Mouse (Mus musculus) hindbrain, embryonic 15.5 days (tissue): Measurements from ENCODE around the gene Zmynd8. TPM values are rescaled to one million over a fixed set of nuclear protein-coding genes. Genes with fewer than 3 reads are reported as not detected.
A peak's percentile ranks its signal among the peaks of the same experiment; 100 is the strongest.
"Not testable (repeated sequence)": the region's sequence is repeated elsewhere in the genome, so short reads cannot be mapped to it uniquely, and the experiment has no call there.

ENCODE experiments used
- ATAC-seq: fragments of 200-750 bp; cut with Nextera tagmentation; 2 replicates; pipeline ENCODE4 v1.8.0; 2017; ENCODE audit warnings: low read depth, moderate number of reproducible peaks, moderate TSS enrichment; ENCODE audit not compliant: low FRiP score
- H3K27ac ChIP-seq: fragments of 300-500 bp; sonication (generic); replicated peaks from 2 replicates; pipeline ENCODE4 v1.5.1; 2015; ENCODE audit warnings: mild to moderate bottlenecking, inconsistent platforms
- H3K27me3 ChIP-seq: fragments of 300-500 bp; sonication (generic); 2 replicates; pipeline ENCODE4 v1.6.1; 2015; ENCODE audit warnings: control low read depth, inconsistent platforms
- H3K36me3 ChIP-seq: fragments of 300-500 bp; sonication (generic); 2 replicates; pipeline ENCODE4 v1.6.1; 2015; ENCODE audit warnings: control low read depth, inconsistent platforms
- H3K4me1 ChIP-seq: fragments of 300-500 bp; sonication (generic); replicated peaks from 2 replicates; pipeline ENCODE4 v1.6.1; 2015; ENCODE audit warnings: control low read depth, inconsistent platforms
- H3K4me2 ChIP-seq: fragments of 300-500 bp; sonication (generic); 2 replicates; pipeline ENCODE4 v1.6.1; 2015; ENCODE audit warnings: moderate library complexity, mild to moderate bottlenecking, inconsistent platforms
- H3K4me3 ChIP-seq: fragments of 300-500 bp; sonication (generic); 2 replicates; pipeline ENCODE4 v1.5.1; 2015; ENCODE audit warnings: mild to moderate bottlenecking, inconsistent platforms
- H3K9ac ChIP-seq: fragments of 300-500 bp; sonication (generic); 2 replicates; pipeline ENCODE4 v1.6.1; 2015; ENCODE audit warnings: inconsistent platforms
- H3K9me3 ChIP-seq: fragments of 300-500 bp; sonication (generic); 2 replicates; pipeline ENCODE4 v1.6.1; 2016; ENCODE audit warnings: control low read depth, inconsistent platforms
- WGBS: fragments of 180-500 bp; shearing (Covaris S2); methylation state at CpG from one replicate; pipeline ENCODE4 v1.1.7; 2015; 5-methylcytosine and 5-hydroxymethylcytosine counted together
- polyA plus RNA-seq: library from polyadenylated mRNA; unstranded; fragments of >200 nt; fragmentation: Nextera tagmentation; extraction: Ambion mirVana; gene quantifications from 2 replicates; pipeline ENCODE4 v1.2.1, GENCODE M21; 2015

Zmynd8 gene
- polyA plus RNA-seq, 1 experiment from 2014 or later = 71.8 TPM

DNA sequence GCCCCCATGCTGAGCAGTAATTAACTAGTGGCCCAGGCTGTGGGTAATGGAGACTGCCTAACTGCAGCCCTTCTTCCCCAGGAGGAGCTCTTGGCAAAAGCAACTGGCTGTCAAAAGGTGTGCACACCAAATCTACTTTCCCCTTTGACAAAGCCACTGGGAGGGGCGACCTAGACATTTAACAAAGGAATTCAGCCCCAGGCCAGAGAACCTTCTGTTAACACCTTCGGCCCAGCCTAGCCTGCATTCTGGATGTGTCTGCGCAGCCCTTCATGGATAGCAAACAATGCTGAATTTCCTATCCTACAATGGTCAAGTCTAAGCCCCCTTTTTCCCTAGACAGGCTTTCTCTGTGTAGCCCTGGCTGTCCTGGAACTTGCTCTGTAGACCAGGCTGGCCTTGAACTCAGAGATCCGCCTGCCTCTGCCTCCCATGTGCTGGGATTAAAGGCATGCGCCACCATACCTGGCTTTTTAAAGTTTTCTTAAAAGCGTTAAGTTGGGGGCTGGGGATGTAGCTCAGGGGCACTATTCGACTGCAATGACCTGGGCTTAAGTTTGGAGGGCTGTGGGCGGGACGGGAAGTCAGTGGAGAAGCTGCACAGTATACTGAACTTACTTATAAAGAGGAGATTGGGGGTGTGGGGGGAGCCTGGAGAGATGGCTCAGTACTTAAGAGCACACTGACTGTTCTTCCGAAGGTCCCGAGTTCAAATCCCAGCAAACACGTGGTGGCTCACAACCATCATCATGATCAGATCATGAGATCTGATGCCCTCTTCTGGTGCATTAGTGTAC lies 90.4 kb downstream of the Zmynd8 start:
- ATAC-seq = no peak
- no peak overlapping the region for H3K27ac ChIP-seq
- no peaks in the 10 kb centered on the region for H3K4me1 ChIP-seq
- WGBS = 98% methylated on average over 12 of the region's 12 CpGs
- H3K27me3 ChIP-seq = no peaks in the 10 kb centered on the region
- no peak overlapping the region for H3K4me3 ChIP-seq
- no peaks in the 10 kb centered on the region for H3K9me3 ChIP-seq
- no peak overlapping the region for H3K9ac ChIP-seq
- H3K36me3 ChIP-seq = peaks cover 63% of the 10 kb centered on the region
- H3K4me2 ChIP-seq = no peak overlapping the region

DNA sequence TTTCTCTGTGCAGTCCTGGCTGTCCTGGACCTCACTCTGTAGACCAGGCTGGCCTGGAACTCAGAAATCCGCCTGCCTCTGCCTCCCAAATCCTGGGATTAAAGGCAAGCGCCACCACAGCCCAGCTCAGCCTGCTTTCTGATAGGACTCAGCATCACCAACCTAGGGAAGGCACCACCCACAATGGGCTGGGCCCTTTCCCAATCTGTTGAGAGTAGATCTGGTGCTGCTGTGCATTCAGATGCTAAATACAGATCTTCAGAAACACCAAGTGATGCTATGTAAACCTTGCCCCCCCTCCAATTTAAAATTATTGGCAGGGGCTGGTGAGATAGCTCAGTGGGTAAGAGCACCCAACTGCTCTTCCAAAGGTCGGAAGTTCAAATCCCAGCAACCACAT lies 98.6 kb downstream of the Zmynd8 start:
- H3K27me3 ChIP-seq, H3K9me3 ChIP-seq, ATAC-seq, H3K4me1 ChIP-seq, H3K4me2 ChIP-seq, H3K9ac ChIP-seq, H3K27ac ChIP-seq, H3K4me3 ChIP-seq: not testable (repeated sequence)
- H3K36me3 ChIP-seq = peaks cover 44% of the 10 kb centered on the region
- 99% methylated on average over 3 of the region's 3 CpGs for WGBS

DNA sequence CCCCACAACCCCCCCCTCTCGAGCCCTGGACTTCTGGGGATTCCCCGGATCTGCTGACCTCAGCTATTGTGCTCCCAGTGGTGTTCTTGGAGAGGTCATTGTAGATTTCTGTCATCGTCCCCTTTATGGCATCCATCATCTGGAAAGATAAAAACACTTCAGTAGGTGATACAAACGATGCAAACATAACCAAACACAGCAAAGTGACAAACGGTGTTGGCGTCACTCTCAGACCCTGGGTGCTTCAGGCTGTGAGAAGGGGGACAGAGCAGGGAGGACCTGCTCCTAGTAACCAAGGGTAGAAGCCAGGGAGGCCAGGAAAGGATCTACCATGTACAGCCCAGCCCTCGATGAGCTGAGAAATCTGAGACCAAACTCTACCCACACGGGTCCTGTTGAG lies 100.9 kb downstream of the Zmynd8 start:
- no peak for ATAC-seq
- no peak overlapping the region for H3K9ac ChIP-seq
- no peaks in the 10 kb centered on the region for H3K9me3 ChIP-seq
- H3K4me1 ChIP-seq = no peaks in the 10 kb centered on the region
- WGBS = 62% methylated on average over 8 of the region's 8 CpGs
- H3K4me3 ChIP-seq = no peak overlapping the region
- no peak overlapping the region for H3K4me2 ChIP-seq
- H3K27ac ChIP-seq = no peak overlapping the region
- H3K27me3 ChIP-seq = no peaks in the 10 kb centered on the region
- H3K36me3 ChIP-seq = peaks cover 53% of the 10 kb centered on the region

DNA sequence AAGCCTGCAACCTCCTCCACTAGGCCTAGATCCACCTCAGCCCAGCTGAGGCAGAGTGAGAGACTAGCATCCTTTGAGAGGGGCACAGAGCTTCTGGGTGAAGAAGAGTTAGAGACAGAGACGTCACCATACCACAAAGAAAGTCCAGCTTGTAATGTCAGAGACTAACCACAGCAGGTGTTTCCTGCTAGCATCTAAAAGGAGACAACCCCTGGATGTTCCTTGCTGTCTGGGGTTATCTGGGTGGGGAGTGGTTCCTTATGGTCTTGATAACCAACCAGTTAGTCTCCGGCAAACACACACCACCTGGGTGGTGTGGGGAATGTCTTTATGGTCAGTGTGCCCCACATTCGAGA lies 105.6 kb downstream of the Zmynd8 start:
- Histone ChIP-seq H3K27me3 (no peaks in the 10 kb centered on the region), H3K4me1 (peaks cover 13% of the 10 kb centered on the region), H3K4me3 (no peak overlapping the region), H3K36me3 (peaks cover 75% of the 10 kb centered on the region), H3K9ac (no peak overlapping the region), H3K9me3 (no peaks in the 10 kb centered on the region), H3K27ac (no peak overlapping the region), H3K4me2 (no peak overlapping the region)
- WGBS = 82% methylated on average over 3 of the region's 3 CpGs
- no peak for ATAC-seq

DNA sequence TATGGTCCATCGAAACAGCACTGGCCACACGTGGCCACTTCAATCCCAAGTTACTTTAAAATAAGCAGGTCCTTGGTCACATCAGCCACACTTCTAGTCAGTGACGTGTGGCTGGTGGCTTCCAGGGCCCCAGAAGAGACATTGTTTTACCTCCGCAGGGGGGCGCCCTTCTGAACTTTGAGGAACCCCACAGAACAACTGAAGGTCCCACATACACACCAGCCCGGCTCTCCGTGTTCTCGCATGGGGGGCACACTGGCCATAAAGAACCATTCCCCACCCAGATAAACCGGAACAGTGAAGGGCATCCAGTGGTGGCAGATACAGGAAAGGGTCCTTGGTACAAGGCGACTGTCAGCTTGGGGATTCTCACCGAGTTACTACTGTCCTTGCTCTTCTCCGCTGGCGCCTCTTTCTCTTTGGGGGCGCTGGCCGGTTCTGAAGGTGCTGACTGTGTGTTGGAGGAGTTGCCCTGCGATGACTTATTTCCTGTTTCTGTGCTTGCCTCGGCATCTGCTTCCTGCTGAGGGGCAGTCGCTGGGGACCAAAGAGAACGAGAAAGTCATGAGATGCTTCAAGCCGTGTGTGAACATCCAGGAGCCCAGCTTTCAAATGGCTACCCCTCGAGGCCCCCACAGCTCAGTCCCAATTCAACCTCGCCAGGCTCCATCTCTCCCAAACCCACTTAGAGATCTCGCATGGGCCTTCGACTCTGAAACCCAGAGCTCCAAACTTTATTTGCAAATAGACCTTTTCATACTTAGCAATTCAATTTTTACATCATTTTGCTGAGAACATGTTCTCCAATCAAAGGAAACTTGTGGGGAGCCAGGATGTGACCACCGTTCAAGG lies 106.2 kb downstream of the Zmynd8 start:
- WGBS = 85% methylated on average over 25 of the region's 25 CpGs
- no peak for ATAC-seq
- no peak overlapping the region for H3K9ac ChIP-seq

DNA sequence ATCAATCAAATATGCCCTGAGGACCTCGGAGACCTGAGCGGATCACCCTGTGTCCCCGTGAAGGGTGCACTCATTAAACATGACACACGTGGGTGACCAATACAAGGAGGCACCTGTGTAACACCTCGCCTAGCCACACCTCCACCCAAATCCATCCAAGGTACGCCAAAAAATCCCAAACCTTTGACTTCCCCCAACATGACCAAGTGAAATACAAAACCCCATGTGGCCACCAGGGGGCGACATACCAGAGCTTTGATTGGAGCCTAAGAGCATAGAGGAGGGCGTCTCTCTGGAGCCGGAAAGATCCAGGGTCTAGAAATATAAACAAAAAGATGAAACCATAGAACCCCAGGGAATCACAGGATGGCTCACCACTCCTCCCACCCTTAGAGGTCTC lies 107.2 kb downstream of the Zmynd8 start:
- H3K4me3 ChIP-seq = no peak overlapping the region
- peak; percentile 60; the same call in 1 of the 2 replicates for ATAC-seq
- no peaks in the 10 kb centered on the region for H3K27me3 ChIP-seq
- H3K4me2 ChIP-seq = no peak overlapping the region
- H3K9me3 ChIP-seq = no peaks in the 10 kb centered on the region
- peaks cover 63% of the 10 kb centered on the region for H3K36me3 ChIP-seq
- WGBS = 62% methylated on average over 9 of the region's 9 CpGs
- H3K9ac ChIP-seq = no peak overlapping the region
- H3K27ac ChIP-seq = peak overlapping the region; percentile 56; the same call in 1 of the 2 replicates
- peaks cover 22% of the 10 kb centered on the region for H3K4me1 ChIP-seq

More for the DNA sequence above, 106.2 kb downstream of the Zmynd8 start:
- Histone ChIP-seq H3K27ac (no peak overlapping the region), H3K9me3 (no peaks in the 10 kb centered on the region), H3K27me3 (no peaks in the 10 kb centered on the region), H3K4me3 (no peak overlapping the region), H3K4me2 (no peak overlapping the region), H3K4me1 (peaks cover 18% of the 10 kb centered on the region), H3K36me3 (peaks cover 71% of the 10 kb centered on the region)

DNA sequence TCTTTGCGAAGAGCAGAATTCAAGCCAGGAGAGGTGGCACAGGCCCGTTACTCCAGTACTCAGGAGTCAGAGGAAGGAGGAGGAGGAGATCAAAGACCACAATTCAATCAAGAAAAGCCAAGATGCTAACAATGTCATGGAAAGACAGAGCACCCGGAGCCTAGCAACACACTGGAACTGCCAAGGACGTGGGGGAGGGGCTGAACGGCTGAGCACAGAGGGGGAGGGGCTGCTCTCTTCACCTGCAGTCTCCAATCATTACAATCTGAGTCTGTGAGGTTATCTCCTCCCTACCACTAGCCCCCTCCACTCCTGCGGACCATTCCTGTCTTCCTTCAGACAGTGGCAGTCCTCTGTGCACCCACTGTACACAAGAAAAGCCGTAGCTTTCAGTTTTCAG lies 107.8 kb downstream of the Zmynd8 start:
- ATAC-seq = no peak
- H3K9ac ChIP-seq = no peak overlapping the region
- peak overlapping the region; percentile 56; the same call in 1 of the 2 replicates for H3K27ac ChIP-seq
- no peaks in the 10 kb centered on the region for H3K9me3 ChIP-seq
- WGBS = 37% methylated on average over 7 of the region's 7 CpGs
- H3K27me3 ChIP-seq = no peaks in the 10 kb centered on the region
- H3K36me3 ChIP-seq = peaks cover 63% of the 10 kb centered on the region
- H3K4me1 ChIP-seq = peaks cover 22% of the 10 kb centered on the region
- no peak overlapping the region for H3K4me3 ChIP-seq
- H3K4me2 ChIP-seq = no peak overlapping the region

DNA sequence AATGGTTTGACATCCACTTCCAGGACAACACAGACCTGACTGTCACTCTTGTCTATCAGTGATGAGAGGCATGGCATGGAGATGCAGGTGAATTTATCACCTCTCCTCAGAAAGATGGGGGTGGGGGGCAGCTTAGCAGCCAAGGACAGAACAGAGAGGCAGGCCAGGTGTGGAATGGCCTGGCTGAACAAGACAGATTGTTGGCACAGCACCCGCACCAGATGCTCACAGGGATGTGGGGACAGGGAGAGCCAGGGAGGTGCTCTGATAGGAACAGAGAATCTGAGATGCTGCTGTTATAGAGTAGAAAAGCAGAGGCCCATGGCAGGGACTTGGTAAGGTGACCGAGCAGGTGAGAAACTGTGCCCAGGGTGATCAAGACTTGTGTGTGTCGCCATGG lies 109.1 kb downstream of the Zmynd8 start:
- Histone ChIP-seq H3K4me3 (no peak overlapping the region), H3K27ac (no peak overlapping the region), H3K4me1 (peaks cover 22% of the 10 kb centered on the region), H3K36me3 (peaks cover 66% of the 10 kb centered on the region), H3K4me2 (no peak overlapping the region), H3K9ac (no peak overlapping the region), H3K27me3 (no peaks in the 10 kb centered on the region), H3K9me3 (no peaks in the 10 kb centered on the region)
- WGBS = 81% methylated on average over 3 of the region's 3 CpGs
- no peak for ATAC-seq

DNA sequence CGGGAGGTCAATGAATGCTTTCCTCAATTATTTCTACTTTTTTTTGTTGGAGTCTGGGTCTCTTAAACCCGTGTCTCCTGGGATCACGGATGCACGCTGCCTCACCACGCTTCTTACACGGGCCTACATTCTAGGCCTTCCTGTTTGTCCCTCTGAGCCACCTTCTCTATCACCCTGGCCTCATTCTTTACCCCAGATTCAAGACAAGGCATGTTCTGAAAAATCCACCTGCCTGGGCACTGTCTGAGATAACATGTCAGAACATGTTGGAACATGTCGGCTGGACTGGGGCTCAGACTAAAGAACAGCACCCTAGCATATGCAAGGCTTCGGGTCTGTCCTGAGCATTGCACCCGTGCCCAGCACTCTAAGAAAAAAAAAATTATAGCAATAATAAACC lies 110.0 kb downstream of the Zmynd8 start:
- ATAC-seq = no peak
- H3K27ac ChIP-seq = no peak overlapping the region
- WGBS = 97% methylated on average over 9 of the region's 9 CpGs
- no peaks in the 10 kb centered on the region for H3K27me3 ChIP-seq
- H3K4me2 ChIP-seq = no peak overlapping the region
- no peak overlapping the region for H3K4me3 ChIP-seq
- no peak overlapping the region for H3K9ac ChIP-seq
- H3K4me1 ChIP-seq = peaks cover 22% of the 10 kb centered on the region
- peaks cover 67% of the 10 kb centered on the region for H3K36me3 ChIP-seq
- H3K9me3 ChIP-seq = no peaks in the 10 kb centered on the region

DNA sequence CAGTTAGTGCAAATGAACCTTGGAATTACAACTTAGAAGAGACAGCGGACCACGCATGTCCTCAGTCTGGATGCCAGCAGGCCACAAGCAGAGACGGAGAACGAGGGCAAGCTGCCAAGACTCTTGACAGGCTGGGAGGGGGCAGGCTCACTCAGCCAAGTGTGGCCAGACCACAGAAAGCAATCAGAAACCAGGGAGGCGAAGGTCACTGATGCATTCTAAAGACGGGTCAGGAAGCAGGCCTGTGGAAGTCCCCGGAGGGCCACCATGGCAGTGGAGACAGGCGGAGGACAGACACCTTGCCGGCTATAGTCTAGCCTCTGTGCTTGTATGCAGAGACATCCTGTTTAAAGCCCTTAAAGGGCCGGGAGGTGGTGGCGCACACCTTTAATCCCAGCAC lies 110.8 kb downstream of the Zmynd8 start:
- Histone ChIP-seq H3K27ac (0 out of 2 replicates have a peak overlapping the region, but pooled peaks have one; percentile 27), H3K36me3 (peaks cover 65% of the 10 kb centered on the region), H3K27me3 (no peaks in the 10 kb centered on the region), H3K4me2 (no peak overlapping the region), H3K4me1 (peaks cover 22% of the 10 kb centered on the region), H3K9ac (no peak overlapping the region), H3K4me3 (no peak overlapping the region), H3K9me3 (no peaks in the 10 kb centered on the region)
- 38% methylated on average over 11 of the region's 11 CpGs for WGBS
- ATAC-seq = peak; percentile 63

DNA sequence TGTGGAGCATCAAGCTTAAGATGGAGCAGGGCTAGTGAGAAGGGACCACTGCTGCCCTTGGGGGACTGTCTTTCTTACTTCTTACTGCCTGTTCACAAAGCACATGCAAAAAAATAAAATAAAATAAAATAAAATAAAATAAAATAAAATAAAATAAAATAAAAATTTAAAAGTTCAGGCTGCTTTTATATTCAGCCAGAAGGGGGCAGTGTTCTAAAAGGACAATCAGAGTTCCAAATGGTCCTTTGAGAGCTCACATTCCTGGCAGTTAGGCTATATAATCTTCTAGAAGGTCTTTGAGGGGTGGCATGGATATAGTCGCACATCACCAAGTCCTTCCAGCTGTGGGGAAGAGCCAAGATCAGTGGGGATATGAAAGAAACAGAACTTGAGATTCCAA lies 112.3 kb downstream of the Zmynd8 start:
- Histone ChIP-seq H3K4me2 (no peak overlapping the region), H3K4me3 (no peak overlapping the region), H3K27me3 (no peaks in the 10 kb centered on the region), H3K9ac (no peak overlapping the region), H3K36me3 (peaks cover 54% of the 10 kb centered on the region), H3K4me1 (peaks cover 19% of the 10 kb centered on the region), H3K9me3 (no peaks in the 10 kb centered on the region), H3K27ac (0 out of 2 replicates have a peak overlapping the region, but pooled peaks have one; percentile 21)
- 71% methylated on average over 1 of the region's 1 CpGs for WGBS
- no peak for ATAC-seq

DNA sequence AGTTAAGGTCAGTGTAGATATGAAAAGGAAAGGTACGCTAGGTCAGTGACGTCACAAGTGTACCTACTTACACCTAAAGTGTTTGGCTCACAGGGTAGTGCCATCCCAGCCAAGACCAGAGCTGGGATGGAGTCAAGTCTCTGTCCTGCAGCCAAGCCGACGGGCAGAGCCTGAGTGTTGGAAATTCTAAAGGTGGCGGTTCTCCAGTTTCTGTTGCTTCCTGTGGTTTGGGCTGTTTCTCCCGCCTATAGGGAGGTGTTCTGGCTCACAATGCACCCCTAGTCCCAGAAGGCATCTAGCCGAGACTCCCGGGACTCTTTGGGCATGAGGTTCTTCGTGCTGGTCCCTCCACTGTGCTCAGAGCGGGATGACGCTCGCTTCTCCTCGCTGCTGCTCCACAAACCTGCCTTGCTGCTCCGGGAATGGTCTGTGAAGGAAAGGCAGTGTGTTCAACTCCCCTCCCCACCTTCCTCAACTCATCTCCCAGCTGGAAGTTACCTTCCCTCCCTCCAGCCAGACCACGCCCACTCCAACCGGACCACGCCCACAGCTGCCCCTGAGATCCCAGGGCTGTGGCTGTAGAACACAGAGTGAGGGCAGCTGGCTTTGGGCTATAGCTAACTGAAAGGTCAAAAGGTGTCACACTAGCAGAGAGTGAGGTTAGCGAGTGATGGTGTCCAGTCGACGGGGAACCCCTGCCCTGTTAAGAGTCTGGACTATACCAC lies 113.3 kb downstream of the Zmynd8 start:
- no peak overlapping the region for H3K4me2 ChIP-seq
- H3K9ac ChIP-seq = no peak overlapping the region
- 89% methylated on average over 20 of the region's 20 CpGs for WGBS
- no peak overlapping the region for H3K27ac ChIP-seq
- ATAC-seq = no peak
- H3K9me3 ChIP-seq = no peaks in the 10 kb centered on the region
- H3K4me3 ChIP-seq = no peak overlapping the region
- H3K4me1 ChIP-seq = peaks cover 9% of the 10 kb centered on the region
- no peaks in the 10 kb centered on the region for H3K27me3 ChIP-seq
- H3K36me3 ChIP-seq = peaks cover 44% of the 10 kb centered on the region
